Mouse (Mus musculus) retina, postnatal 7 days (tissue): ENCODE measurements around the gene Armc9.

Source experiments
- DNase-seq: peaks from one replicate; pipeline ENCODE4 v3.0.0-alpha.2; 2012; ENCODE audit warnings: low read depth, low spot score

The Armc9 gene

DNA sequence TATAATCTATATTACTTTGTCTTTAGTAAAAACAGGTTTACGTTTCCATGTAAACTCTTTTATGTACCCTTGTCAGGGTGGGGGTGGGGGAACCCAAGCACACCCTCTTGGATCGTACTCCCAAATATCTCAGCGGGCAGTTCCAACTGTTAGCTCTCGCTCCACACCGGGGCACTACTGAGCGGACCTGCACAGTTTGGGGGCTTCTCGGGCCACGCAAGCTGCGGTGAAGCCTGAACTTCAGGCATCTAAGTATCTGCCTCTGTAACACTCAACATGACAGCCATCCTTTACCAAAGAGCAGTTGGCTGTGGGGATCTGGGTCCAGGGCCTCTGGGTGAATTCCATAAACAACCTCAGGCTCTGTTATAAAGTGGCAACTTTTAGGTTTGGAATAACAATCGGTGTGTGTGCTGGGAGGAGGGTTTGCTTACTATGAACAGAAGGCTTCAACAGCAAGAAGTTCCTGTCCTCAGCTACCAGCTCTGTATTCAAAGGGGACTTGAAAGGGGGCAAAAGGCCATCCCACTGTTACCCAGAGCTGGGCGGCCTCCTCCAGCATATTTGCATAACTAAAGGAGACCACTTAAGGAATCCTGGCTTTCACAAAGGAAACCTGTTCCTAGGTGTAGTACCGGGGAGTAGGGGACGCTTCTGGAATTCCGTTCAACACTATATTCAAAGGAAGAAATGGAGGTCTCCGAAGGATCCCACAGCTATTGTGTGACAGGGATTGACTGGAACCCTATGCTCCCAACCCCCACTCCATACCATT, 156.1 kb downstream of the Armc9 start:
- no peak for DNase-seq

GRCm38 (mm10) chr1:86311467-86312005, 157.0 kb downstream of the Armc9 start:
- DNase-seq, result no peak

- no peak for DNase-seq
Observed at GRCm38 (mm10) chr1:86312269-86312668, 157.7 kb downstream of the Armc9 start.

DNA sequence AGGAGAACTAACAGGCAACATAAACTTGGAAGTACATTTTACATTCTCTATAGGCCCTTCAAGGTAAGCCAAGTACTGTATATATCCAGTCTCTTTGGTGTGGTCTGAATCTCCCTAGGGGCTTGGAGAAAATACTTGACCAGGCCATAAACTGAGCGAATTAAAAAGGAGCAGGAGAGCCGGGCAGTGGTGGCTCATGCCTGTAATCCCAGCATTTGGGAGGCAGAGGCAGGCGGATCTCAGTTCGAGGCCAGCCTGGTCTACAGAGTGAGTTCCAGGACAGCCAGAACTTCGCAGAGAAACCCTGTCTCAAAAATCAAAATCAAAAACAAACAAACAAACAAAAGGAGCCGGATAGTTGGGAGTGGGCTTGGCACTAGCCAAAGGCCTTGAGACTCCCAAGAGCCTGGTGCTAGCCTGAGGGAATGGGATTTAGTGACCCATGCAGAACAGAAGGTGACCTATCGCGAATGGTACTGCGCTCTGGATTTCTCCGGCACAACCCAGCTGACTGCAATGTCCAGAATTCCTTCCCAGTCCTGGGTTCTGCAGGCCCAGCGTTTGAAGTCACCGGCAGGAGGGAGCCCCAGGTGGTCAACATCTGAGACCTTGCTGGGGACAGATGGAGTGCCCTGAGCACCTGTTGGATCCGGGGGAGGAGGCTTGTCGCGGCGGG, 158.7 kb downstream of the Armc9 start:
- DNase-seq, result no peak

DNA sequence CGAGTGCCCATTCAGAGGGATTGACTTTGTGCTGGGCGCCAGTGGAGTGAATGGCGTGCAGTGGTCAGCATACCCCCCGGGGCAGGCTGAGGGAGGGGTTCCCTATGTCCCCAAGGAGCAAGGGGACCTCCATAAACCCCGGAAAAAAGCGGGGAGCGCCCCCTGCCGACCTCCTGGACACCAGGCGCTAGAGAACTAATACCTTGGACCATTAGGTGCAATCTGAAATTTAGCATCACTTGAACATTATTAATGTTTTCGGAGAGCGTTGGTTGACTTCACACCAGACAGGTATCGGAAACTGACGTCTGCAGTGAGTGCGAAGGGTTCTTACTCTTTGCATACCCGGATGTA, 159.2 kb downstream of the Armc9 start:
- DNase-seq, result no peak

DNA sequence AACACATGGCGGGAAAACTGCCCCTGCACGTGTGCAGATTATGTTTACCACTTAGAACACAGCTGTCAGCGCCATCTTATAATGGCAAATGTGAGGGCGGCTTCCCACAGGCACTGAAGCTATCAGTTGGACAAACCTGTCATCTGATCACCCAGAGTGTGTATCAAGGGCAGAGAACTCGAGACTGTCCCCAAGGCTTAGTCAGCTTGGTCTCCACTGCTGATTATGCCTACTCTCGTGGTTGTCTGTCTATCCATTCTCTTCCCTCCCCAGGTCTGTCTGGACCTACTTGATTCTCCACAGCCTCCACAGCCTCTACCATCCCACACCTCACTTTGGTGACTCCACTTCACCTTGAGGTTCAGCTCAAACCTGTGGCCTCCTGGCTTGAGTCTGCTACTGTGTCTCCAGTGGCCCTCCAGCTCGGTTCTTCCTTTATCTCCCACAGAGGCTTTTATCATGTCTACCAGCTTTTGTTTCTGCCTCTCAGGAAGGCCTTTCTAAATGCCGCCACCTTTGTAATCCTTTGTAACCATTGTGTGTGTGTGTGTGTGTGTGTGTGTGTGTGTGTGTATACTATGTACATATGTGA, 166.3 kb downstream of the Armc9 start:
- DNase-seq, result no peak
